Mouse (Mus musculus) forebrain, embryonic 16.5 days (tissue): ENCODE measurements at regions not wholly inside any gene's neighbourhood (a gene's known extent, or its start where the extent isn't known, plus 50 kb on each side); places are given as distances from the start of the nearest gene placed in this dataset.

ENCODE experiments used
- ATAC-seq: fragments of 200-750 bp; cut with Nextera tagmentation; 2 replicates; pipeline ENCODE4 v1.8.0; 2017; ENCODE audit warnings: mild to moderate bottlenecking, moderate library complexity
- H3K27ac ChIP-seq: fragments of 300-500 bp; sonication (generic); 2 replicates; pipeline ENCODE4 v1.5.1; 2014; ENCODE audit warnings: low read length, control low read depth
- H3K27me3 ChIP-seq: fragments of 300-500 bp; sonication (generic); replicated peaks from 2 replicates; pipeline ENCODE4 v1.6.1; 2014; ENCODE audit warnings: low read length; ENCODE audit not compliant: control insufficient read depth, insufficient read depth
- H3K36me3 ChIP-seq: fragments of 300-500 bp; sonication (generic); 2 replicates; pipeline ENCODE4 v1.6.1; 2014; ENCODE audit not compliant: control insufficient read depth, insufficient read depth
- H3K4me1 ChIP-seq: fragments of 300-500 bp; sonication (generic); replicated peaks from 2 replicates; pipeline ENCODE4 v1.6.1; 2014; ENCODE audit warnings: low read length; ENCODE audit not compliant: control insufficient read depth, insufficient read depth
- H3K4me2 ChIP-seq: fragments of 300-500 bp; sonication (generic); 2 replicates; pipeline ENCODE4 v1.6.1; 2014; ENCODE audit warnings: mild to moderate bottlenecking, low read length, control low read depth
- H3K4me3 ChIP-seq: fragments of 300-500 bp; sonication (generic); replicated peaks from 2 replicates; pipeline ENCODE4 v1.5.1; 2014; ENCODE audit warnings: mild to moderate bottlenecking, low read length, control low read depth
- H3K9ac ChIP-seq: fragments of 300-500 bp; sonication (generic); replicated peaks from 2 replicates; pipeline ENCODE4 v1.6.1; 2014; ENCODE audit warnings: low read depth, low read length, control low read depth
- H3K9me3 ChIP-seq: fragments of 300-500 bp; sonication (generic); 2 replicates; pipeline ENCODE4 v1.6.1; 2016; ENCODE audit warnings: low read length; ENCODE audit not compliant: control insufficient read depth
- WGBS: fragments of 180-500 bp; shearing (Covaris S2); extraction: QIAGEN DNeasy Blood & Tissue Kit; methylation state at CpG from one replicate; pipeline ENCODE4 v1.1.7; 2014; 5-methylcytosine and 5-hydroxymethylcytosine counted together

DNA sequence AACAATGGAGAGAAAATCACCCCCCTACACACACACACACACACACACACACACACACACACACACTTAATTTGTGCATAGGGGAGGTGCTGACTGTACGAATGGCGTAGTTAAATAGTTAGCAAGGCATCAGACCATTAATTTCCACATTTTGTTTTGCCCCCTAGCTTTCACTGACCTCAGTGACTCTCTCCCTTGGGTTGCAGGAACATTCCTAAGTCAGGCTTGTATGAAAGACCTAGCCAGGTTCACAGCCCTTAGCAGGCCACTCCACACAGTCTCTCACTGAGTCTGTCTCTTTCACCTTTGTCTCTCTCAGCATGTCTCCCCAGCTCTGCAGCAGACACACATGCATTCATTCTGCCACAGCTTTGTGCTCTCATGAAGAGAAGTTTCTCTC, 101.6 kb upstream of the Bank1 start:
- Histone ChIP-seq H3K9ac (no peak overlapping the region), H3K9me3 (no peaks in the 10 kb centered on the region), H3K4me1 (no peaks in the 10 kb centered on the region), H3K4me3 (no peak overlapping the region), H3K27me3 (no peaks in the 10 kb centered on the region), H3K27ac (no peak overlapping the region), H3K4me2 (no peak overlapping the region), H3K36me3 (no peaks in the 10 kb centered on the region)
- WGBS: 79% methylated on average over 2 of the region's 2 CpGs
- ATAC-seq: no peak

DNA sequence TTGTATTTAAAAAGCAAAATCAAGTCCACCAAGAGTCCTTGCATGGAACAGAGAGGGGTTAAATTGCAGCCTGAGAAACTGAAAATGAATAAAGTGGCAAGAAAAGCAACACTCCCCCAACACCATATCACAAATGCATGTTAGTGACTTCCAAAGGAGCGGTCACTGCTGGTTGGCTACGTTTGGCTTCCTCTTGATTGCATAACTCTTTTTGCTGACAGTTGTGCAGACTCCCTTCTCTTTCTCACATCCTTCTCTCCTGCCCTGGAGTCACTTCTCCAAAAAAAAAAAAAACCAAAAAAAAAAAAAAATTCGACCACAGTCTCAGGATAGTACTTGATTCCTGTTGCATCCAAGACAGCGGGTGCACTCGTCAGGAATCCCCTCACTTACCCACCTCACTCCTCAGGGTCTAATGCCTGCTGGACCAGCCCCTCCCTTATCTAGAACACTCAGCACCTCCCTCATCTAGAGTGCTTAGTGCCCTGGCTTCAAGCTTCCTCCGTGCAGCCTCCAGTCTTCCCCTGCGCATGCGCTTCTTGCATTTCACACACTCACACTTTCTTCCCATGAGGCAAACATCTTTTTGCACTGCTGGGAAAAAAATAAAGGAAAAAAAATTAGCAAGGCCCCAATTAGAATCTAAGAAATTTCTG, 100.8 kb upstream of the Bank1 start:
- no peaks in the 10 kb centered on the region for H3K36me3 ChIP-seq
- H3K4me2 ChIP-seq: no peak overlapping the region
- H3K4me3 ChIP-seq: no peak overlapping the region
- H3K27ac ChIP-seq: no peak overlapping the region
- H3K9me3 ChIP-seq: no peaks in the 10 kb centered on the region
- ATAC-seq: no peak
- WGBS: 80% methylated on average over 8 of the region's 8 CpGs
- no peak overlapping the region for H3K9ac ChIP-seq
- no peaks in the 10 kb centered on the region for H3K4me1 ChIP-seq
- H3K27me3 ChIP-seq: no peaks in the 10 kb centered on the region

DNA sequence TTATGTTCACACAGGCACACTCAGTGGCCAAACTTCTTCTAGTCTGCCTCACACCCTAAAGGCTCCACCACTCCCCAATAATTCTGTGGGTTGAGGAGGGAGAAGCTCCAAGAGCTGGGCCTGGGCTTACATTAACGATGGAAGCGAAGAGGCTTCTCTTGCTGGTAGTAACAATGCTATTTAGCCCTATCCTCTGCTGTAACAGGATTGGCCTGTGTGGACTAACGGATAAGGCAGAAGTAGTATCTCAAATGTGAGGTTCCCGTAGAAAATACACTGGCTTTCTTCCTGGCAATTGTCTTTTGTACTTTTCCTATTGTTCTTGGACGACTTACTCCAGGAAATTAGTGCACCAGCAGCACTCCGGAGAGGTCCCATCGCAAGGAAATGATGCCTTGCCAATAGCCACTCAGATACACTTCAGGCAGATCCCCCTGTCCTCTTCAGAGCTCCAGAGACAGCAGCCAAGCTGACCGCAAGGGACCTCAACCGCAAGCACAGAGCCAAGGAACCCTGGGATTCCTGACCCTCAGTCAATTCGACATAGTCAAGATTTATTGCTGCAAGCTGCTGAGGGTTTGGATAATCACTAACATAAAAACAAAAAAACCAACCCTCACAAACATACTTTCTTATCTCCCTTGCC, 96.2 kb upstream of the Bank1 start:
- ATAC-seq: no peak
- 86% methylated on average over 10 of the region's 10 CpGs for WGBS
- H3K4me2 ChIP-seq: no peak overlapping the region
- no peak overlapping the region for H3K9ac ChIP-seq
- no peak overlapping the region for H3K27ac ChIP-seq
- no peak overlapping the region for H3K4me3 ChIP-seq
- H3K27me3 ChIP-seq: no peaks in the 10 kb centered on the region
- no peaks in the 10 kb centered on the region for H3K4me1 ChIP-seq
- no peaks in the 10 kb centered on the region for H3K9me3 ChIP-seq
- no peaks in the 10 kb centered on the region for H3K36me3 ChIP-seq

DNA sequence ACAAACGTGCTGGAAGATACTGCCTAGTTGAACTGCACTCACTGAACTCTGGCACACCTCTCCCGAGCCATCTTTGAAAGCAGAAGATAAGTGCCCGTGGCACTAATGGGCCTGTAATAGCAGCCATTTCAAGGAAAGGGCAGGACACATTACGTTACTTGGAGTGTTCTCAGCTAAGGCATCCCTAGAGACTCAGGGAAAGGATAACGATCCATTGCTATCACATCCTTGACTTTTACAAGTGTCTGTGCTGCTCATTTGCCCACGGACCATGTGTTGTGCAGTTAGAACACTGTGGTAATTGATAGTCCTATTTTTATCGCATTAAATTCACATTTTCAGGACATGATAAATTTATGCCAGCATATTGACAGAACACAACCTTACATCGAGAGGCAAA, 79.7 kb upstream of the Bank1 start:
- no peaks in the 10 kb centered on the region for H3K27me3 ChIP-seq
- H3K27ac ChIP-seq: no peak overlapping the region
- no peaks in the 10 kb centered on the region for H3K9me3 ChIP-seq
- H3K4me2 ChIP-seq: no peak overlapping the region
- H3K36me3 ChIP-seq: no peaks in the 10 kb centered on the region
- no peaks in the 10 kb centered on the region for H3K4me1 ChIP-seq
- no peak overlapping the region for H3K4me3 ChIP-seq
- 75% methylated on average over 8 of the region's 8 CpGs for WGBS
- no peak overlapping the region for H3K9ac ChIP-seq
- ATAC-seq: no peak

DNA sequence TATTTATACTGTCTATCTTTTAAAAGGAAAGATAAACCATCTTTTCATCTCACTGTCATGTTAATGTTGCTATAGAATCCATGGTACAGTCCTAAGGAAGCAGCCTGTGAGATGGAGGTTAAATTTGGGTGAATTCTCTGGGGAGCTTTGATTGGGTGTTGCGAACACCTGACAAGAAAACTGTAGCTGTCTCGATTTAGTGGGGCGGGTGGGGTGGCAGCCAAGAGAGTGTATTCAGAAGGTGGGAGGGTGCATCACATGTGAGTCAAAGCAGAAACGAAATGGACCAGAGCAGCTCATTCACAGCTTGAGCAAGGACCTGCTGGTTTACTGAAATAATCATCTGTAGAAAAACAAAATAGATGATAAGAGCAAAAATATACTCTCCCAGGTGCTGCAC, 57.4 kb upstream of the Bank1 start:
- Histone ChIP-seq H3K4me3 (no peak overlapping the region), H3K36me3 (no peaks in the 10 kb centered on the region), H3K9ac (no peak overlapping the region), H3K4me2 (no peak overlapping the region), H3K27me3 (no peaks in the 10 kb centered on the region), H3K9me3 (no peaks in the 10 kb centered on the region), H3K4me1 (no peaks in the 10 kb centered on the region), H3K27ac (no peak overlapping the region)
- 72% methylated on average over 4 of the region's 4 CpGs for WGBS
- no peak for ATAC-seq

DNA sequence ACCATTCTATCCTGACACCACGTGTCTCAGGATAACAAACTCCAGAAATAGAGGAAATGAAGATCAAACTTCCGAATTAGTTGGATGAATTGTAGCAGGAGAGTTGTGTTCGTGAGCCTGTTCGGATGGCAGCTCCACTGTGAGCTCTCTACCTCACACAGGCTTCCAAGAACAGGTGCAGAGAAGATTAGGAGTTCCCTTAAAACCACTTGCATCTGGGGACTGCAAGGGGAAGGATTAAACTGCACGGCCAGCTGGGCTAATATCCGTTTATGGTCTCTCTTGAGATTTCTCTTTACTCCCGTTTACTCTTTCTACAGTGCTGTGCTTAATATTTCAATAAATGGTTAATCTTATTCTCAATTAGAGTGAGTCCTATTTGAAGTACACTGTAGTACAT, 54.8 kb upstream of the Bank1 start:
- H3K4me3 ChIP-seq: no peak overlapping the region
- no peaks in the 10 kb centered on the region for H3K4me1 ChIP-seq
- 84% methylated on average over 7 of the region's 7 CpGs for WGBS
- H3K27ac ChIP-seq: no peak overlapping the region
- no peaks in the 10 kb centered on the region for H3K27me3 ChIP-seq
- H3K4me2 ChIP-seq: no peak overlapping the region
- H3K36me3 ChIP-seq: no peaks in the 10 kb centered on the region
- no peak for ATAC-seq
- H3K9me3 ChIP-seq: no peaks in the 10 kb centered on the region
- no peak overlapping the region for H3K9ac ChIP-seq

DNA sequence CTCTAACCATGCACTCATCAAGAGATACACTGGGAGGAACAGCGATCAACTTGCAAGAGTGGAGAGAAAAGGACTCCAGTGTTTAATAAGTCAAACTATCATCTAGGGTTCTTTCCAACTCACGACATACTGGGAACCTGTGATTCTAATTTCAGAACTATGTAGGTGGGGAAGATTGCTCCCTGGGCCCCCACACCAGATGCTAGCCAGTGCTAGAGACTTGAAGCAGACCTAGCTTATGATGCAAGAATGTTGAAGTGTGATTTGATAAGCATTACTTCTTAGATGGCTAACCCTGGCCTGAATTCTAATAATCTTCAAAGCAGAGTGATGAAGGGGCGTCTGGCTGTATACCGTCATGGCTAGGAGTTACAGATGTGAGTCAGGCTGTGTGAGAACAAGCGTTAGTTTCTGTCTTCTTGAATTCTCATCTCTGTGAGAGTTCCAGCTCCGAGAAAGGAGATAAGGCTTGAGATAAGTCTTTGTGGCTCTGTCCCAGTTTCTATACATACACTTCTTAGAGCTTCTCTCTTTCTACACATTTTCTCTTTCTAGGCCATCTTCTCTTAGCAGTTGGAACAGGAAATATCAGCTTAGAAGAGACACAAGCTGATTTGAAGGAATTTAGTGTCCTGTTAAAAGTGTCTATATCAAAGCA, 54.0 kb upstream of the Bank1 start:
- Histone ChIP-seq H3K4me2 (no peak overlapping the region), H3K4me1 (no peaks in the 10 kb centered on the region), H3K9me3 (no peaks in the 10 kb centered on the region), H3K27me3 (no peaks in the 10 kb centered on the region), H3K4me3 (no peak overlapping the region), H3K27ac (no peak overlapping the region), H3K36me3 (no peaks in the 10 kb centered on the region), H3K9ac (no peak overlapping the region)
- 91% methylated on average over 6 of the region's 6 CpGs for WGBS
- ATAC-seq: no peak

DNA sequence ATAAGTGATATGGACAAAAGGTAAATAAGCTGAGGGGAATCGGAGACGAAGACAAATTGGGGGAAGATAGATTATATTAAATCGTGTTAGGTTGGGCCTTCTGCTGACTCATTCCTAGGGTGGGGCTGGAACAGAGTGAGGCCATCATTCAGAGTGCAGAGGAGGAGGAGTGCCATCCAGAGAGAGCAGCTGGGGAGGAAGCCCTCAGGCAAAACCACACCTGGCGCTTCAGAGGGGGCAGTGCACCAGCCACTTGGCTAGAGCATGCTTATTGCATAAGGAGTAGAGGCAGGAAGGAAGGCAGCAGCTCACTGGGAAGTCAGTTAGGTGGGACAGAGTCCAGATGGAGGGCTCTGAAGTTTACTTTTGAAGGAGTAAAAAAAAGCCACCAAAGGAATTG, 51.0 kb upstream of the Bank1 start:
- Histone ChIP-seq H3K9ac (no peak overlapping the region), H3K27me3 (no peaks in the 10 kb centered on the region), H3K27ac (no peak overlapping the region), H3K4me2 (no peak overlapping the region), H3K9me3 (no peaks in the 10 kb centered on the region), H3K4me1 (no peaks in the 10 kb centered on the region), H3K36me3 (no peaks in the 10 kb centered on the region), H3K4me3 (no peak overlapping the region)
- WGBS: 88% methylated on average over 4 of the region's 4 CpGs
- ATAC-seq: no peak
